Mouse (Mus musculus) small intestine, adult 2 months (tissue): ENCODE measurements around the gene Chmp2a. TPM values are rescaled to one million over a fixed set of nuclear protein-coding genes. Genes with fewer than 3 reads are reported as not detected.
"Not testable (repeated sequence)": the region's sequence is repeated elsewhere in the genome, so short reads cannot be mapped to it uniquely, and the experiment has no call there.

Experiments
- H3K27ac ChIP-seq: fragments of 200-500 bp; 2 replicates; pipeline ENCODE4 v1.5.1; 2012; ENCODE audit warnings: low read depth, low read length, control low read depth, inconsistent platforms; ENCODE audit not compliant: insufficient read depth
- H3K27me3 ChIP-seq: fragments of 200-500 bp; 2 replicates; pipeline ENCODE4 v1.6.1; 2012; ENCODE audit warnings: mild to moderate bottlenecking, moderate library complexity, low read length, inconsistent platforms; ENCODE audit not compliant: control insufficient read depth, insufficient read depth
- H3K36me3 ChIP-seq: fragments of 200-500 bp; 2 replicates; pipeline ENCODE4 v1.6.1; 2012; ENCODE audit warnings: mild to moderate bottlenecking, low read length, control low read depth, inconsistent platforms; ENCODE audit not compliant: control insufficient read depth, insufficient read depth
- H3K4me1 ChIP-seq: fragments of 200-500 bp; 2 replicates; pipeline ENCODE4 v1.6.1; 2012; ENCODE audit warnings: low read length, inconsistent platforms, mixed read lengths; ENCODE audit not compliant: control insufficient read depth, insufficient read depth, insufficient read length
- H3K4me3 ChIP-seq: fragments of 200-500 bp; 2 replicates; pipeline ENCODE4 v1.5.1; 2012; ENCODE audit warnings: low read depth, mild to moderate bottlenecking, control low read depth, inconsistent platforms, low read length, moderate library complexity
- CTCF ChIP-seq: fragments of 200-500 bp; IDR thresholded peaks from 2 replicates; pipeline ENCODE4 v1.5.1; 2012; ENCODE audit warnings: low read depth, mild to moderate bottlenecking, control low read depth, inconsistent platforms, low read length, moderate library complexity, mixed read lengths; ENCODE audit not compliant: insufficient replicate concordance, insufficient read length; ENCODE audit errors: extremely low read depth
- POLR2A ChIP-seq: fragments of 200-500 bp; IDR thresholded peaks from 2 replicates; pipeline ENCODE4 v1.6.1; 2012; ENCODE audit warnings: low read depth, mild to moderate bottlenecking, control low read depth, inconsistent platforms, low read length, moderate library complexity
- WGBS: fragments of 180-500 bp; shearing (Covaris S2); methylation state at CpG from one replicate; pipeline ENCODE4 v1.1.7; 2018; 5-methylcytosine and 5-hydroxymethylcytosine counted together
- polyA plus RNA-seq: library from polyadenylated mRNA; depleted of rRNA; stranded (reverse); fragments of >200 nt; gene quantifications from 2 replicates; pipeline ENCODE4 v1.2.3, GENCODE M21; 2012; rRNA removed

Gene Chmp2a
- 58.3 and 102 TPM in 2 replicates for polyA plus RNA-seq

GRCm38 (mm10) chr7:13034148-13034977 is at the start of gene Chmp2a:
Chmp2a (minus strand) TSS chr7:13034807.
- Histone ChIP-seq H3K36me3 (peaks cover 39% of the 10 kb centered on the region), H3K27ac (peak within 1 kb of the TSS; percentile 97), H3K4me1 (peaks cover 17% of the 10 kb centered on the region), H3K4me3 (peak within 1 kb of the TSS; percentile 88), H3K27me3 (no peaks in the 10 kb centered on the region)
- no peak for TF ChIP-seq CTCF
- no peak; the same call in 1 of the 2 replicates for TF ChIP-seq POLR2A
- whole genome bisulfite sequencing: under 1% methylated on average over 45 of the region's 45 CpGs

DNA sequence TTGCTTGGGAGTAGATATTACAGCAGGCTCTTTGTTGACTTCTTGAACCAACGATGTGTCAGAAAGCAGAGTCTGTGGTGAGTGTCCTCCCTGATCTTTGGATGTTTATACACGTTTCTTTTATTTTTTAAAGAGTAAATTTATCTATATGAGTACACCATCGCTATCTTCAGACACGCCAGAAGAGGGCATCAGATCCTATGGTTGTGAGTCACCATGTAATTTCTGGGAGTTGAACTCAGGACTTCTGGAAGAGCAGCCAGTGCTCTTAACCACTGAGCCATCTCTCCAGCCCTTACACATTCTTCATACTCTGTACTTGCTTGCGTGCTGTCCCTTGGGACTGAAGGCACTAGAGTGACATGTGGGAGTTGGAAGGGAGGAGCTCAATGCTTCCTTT is 37.7 kb upstream of the Chmp2a start:
- no peaks in the 10 kb centered on the region for H3K27me3 ChIP-seq

GRCm38 (mm10) chr7:13063399-13063798 is 28.8 kb upstream of the Chmp2a start:
- not testable (repeated sequence) for H3K4me3 ChIP-seq

More for the DNA sequence above, 37.7 kb upstream of the Chmp2a start:
- Histone ChIP-seq H3K36me3 (no peaks in the 10 kb centered on the region), H3K27ac (no peak overlapping the region), H3K4me1 (no peaks in the 10 kb centered on the region), H3K4me3 (no peak overlapping the region)
- WGBS: 54% methylated on average over 5 of the region's 5 CpGs
- TF ChIP-seq CTCF: no peak

GRCm38 (mm10) chr7:13059536-13059935 is 24.9 kb upstream of the Chmp2a start:
- no peak for TF ChIP-seq CTCF
- TF ChIP-seq POLR2A: no peak
- Histone ChIP-seq H3K4me1 (no peaks in the 10 kb centered on the region), H3K27ac (no peak overlapping the region), H3K27me3 (no peaks in the 10 kb centered on the region), H3K4me3 (no peak overlapping the region), H3K36me3 (no peaks in the 10 kb centered on the region)
- 91% methylated on average over 9 of the region's 9 CpGs for WGBS

More at GRCm38 (mm10) chr7:13063399-13063798, 28.8 kb upstream of the Chmp2a start:
- H3K36me3 ChIP-seq, H3K4me1 ChIP-seq, H3K27me3 ChIP-seq, H3K27ac ChIP-seq: not testable (repeated sequence)
- 44% methylated on average over 2 of the region's 2 CpGs for WGBS

- Histone ChIP-seq H3K4me1 (no peaks in the 10 kb centered on the region), H3K27ac (no peak overlapping the region), H3K4me3 (no peak overlapping the region), H3K27me3 (no peaks in the 10 kb centered on the region), H3K36me3 (no peaks in the 10 kb centered on the region)
- 63% methylated on average over 8 of the region's 8 CpGs for WGBS
- no peak for TF ChIP-seq CTCF
Observed at GRCm38 (mm10) chr7:13056913-13057700, 22.5 kb upstream of the Chmp2a start.

- no peaks in the 10 kb centered on the region for H3K36me3 ChIP-seq
- peak within 1 kb of the TSS; percentile 86 for H3K4me3 ChIP-seq
- no peaks in the 10 kb centered on the region for H3K27me3 ChIP-seq
- TF ChIP-seq CTCF (peak; percentile 25; the same call in 1 of the 2 replicates), POLR2A (peak; percentile 65; the same call in 1 of the 2 replicates)
- H3K27ac ChIP-seq: peak within 1 kb of the TSS; percentile 78
- WGBS: under 1% methylated on average over 41 of the region's 41 CpGs
- H3K4me1 ChIP-seq: no peaks in the 10 kb centered on the region
Observed at GRCm38 (mm10) chr7:13054287-13055010, 19.8 kb upstream of the Chmp2a start, which contains the start of gene Mzf1. Mzf1 (minus strand) TSS chr7:13054764.

DNA sequence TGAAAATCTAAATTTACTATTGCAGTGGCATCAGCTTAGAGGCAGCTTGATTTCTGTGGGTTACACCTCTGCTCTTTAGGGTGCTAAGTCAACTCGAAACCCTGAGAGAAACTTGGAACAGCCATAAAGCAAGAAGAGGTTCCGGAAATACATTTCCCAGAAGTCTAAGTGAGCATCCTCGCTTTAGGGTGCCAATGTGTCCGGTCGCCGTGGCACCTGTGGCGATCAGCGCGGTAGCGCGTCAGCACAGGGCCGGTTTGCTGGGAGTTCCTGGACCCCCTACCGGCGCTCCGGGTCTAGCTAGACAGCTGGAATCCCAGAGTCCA is 19.3 kb upstream of the Chmp2a start:
- no peaks in the 10 kb centered on the region for H3K27me3 ChIP-seq
- no peaks in the 10 kb centered on the region for H3K4me1 ChIP-seq
- no peaks in the 10 kb centered on the region for H3K36me3 ChIP-seq
- TF ChIP-seq POLR2A: no peak
- TF ChIP-seq CTCF: no peak
- no peak overlapping the region for H3K27ac ChIP-seq
- H3K4me3 ChIP-seq: peak overlapping the region; percentile 86
- 1% methylated on average over 15 of the region's 15 CpGs for WGBS
